In the genomic region with DNA sequence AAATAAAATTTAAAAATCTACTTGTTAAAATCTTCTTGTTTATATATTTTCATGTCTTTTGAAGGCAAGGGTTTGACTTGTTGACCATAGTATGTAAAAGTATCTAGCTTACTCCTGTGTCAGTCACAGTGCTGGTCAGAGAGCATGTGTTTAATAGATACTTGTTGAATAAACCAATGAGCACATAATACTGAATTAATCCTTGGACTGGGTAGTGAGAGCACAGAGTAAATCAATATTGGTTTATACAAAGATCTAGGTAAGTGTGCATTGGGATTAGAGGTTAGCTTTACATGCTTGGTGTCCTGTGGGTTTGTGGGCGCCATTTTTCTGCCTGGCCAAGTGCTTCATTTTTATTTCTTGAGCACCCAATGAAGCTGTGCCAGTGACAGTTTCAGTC, we compare ENCODE assay signal across 30 mouse cellular contexts.
"Had no signal": no experiment of that assay in that cellular context is flagged by ENCODE, and none has a peak within 500 bp of the region (broad histone marks: within the 10 kb centered on the region; RNA-seq: fewer than 3 reads in every experiment).

No protein-coding gene starts in this region.

- H3K4me2 ChIP-seq: heart, embryonic 11.5 days; heart, embryonic 13.5 days; heart, embryonic 15.5 days; hindbrain, embryonic 12.5 days; hindbrain, embryonic 13.5 days; hindbrain, embryonic 14.5 days; hindbrain, embryonic 15.5 days; intestine, embryonic 15.5 days; kidney, embryonic 15.5 days had no signal

- DNase-seq: heart, postnatal 10 days; kidney, adult 11 months; kidney, adult 18-20 months; kidney, adult 2 months; kidney, adult 8-10 months; kidney, adult 9 months; kidney, postnatal 10 days; kidney, postnatal 14 days; kidney, postnatal 25 days; kidney, postnatal 36 days; kidney, postnatal 4 days; layer of hippocampus, adult 9-11 months; layer of hippocampus, postnatal 36 days had no signal

- ATAC-seq: hindbrain, embryonic 16.5 days; hindbrain, postnatal 0 days; inflammation-experienced regulatory T-cells, adult 6 months; intestine, postnatal 0 days had no signal

- H3K27ac ChIP-seq: heart, embryonic 10.5 days; heart, embryonic 13.5 days; heart, embryonic 15.5 days; hindbrain, embryonic 10.5 days; hindbrain, embryonic 12.5 days; hindbrain, embryonic 13.5 days; hindbrain, embryonic 14.5 days; hindbrain, embryonic 15.5 days; hindbrain, postnatal 0 days; intestine, embryonic 15.5 days; kidney, embryonic 15.5 days; kidney, postnatal 0 days; layer of hippocampus, adult 2 months had no signal

- H3K9ac ChIP-seq: heart, embryonic 13.5 days; heart, embryonic 15.5 days; hindbrain, embryonic 12.5 days; hindbrain, embryonic 13.5 days; hindbrain, embryonic 14.5 days; hindbrain, embryonic 15.5 days; intestine, embryonic 15.5 days; kidney, embryonic 15.5 days had no signal

- H3K27me3 ChIP-seq: hindbrain, embryonic 12.5 days; hindbrain, embryonic 13.5 days; hindbrain, embryonic 15.5 days; intestine, embryonic 15.5 days had no signal

- H3K4me1 ChIP-seq: heart, embryonic 10.5 days; hindbrain, embryonic 10.5 days; hindbrain, embryonic 12.5 days; hindbrain, embryonic 13.5 days; hindbrain, embryonic 15.5 days; intestine, embryonic 15.5 days; kidney, embryonic 15.5 days had no signal

- H3K9me3 ChIP-seq: heart, embryonic 10.5 days; heart, embryonic 13.5 days; heart, embryonic 15.5 days; hindbrain, embryonic 10.5 days; hindbrain, embryonic 12.5 days; hindbrain, embryonic 13.5 days; hindbrain, embryonic 15.5 days; intestine, embryonic 15.5 days; kidney, embryonic 15.5 days had no signal

- H3K36me3 ChIP-seq: heart, embryonic 10.5 days; heart, embryonic 13.5 days; heart, embryonic 15.5 days; hindbrain, embryonic 10.5 days; hindbrain, embryonic 12.5 days; hindbrain, embryonic 13.5 days; hindbrain, embryonic 15.5 days; intestine, embryonic 15.5 days; kidney, embryonic 15.5 days had no signal

- H3K4me3 ChIP-seq: heart, embryonic 10.5 days; heart, embryonic 13.5 days; heart, embryonic 15.5 days; hindbrain, embryonic 10.5 days; hindbrain, embryonic 12.5 days; hindbrain, embryonic 13.5 days; hindbrain, embryonic 15.5 days; intestine, embryonic 15.5 days; kidney, embryonic 15.5 days; layer of hippocampus, adult 2 months had no signal
